Mouse (Mus musculus): ENCODE measurements around the gene Man2b2. TPM values are rescaled to one million over a fixed set of nuclear protein-coding genes. Genes with fewer than 3 reads are reported as not detected.

Man2b2 gene
- polyA plus RNA-seq, 1 experiment from 2014 or later: 14.5 TPM

DNA sequence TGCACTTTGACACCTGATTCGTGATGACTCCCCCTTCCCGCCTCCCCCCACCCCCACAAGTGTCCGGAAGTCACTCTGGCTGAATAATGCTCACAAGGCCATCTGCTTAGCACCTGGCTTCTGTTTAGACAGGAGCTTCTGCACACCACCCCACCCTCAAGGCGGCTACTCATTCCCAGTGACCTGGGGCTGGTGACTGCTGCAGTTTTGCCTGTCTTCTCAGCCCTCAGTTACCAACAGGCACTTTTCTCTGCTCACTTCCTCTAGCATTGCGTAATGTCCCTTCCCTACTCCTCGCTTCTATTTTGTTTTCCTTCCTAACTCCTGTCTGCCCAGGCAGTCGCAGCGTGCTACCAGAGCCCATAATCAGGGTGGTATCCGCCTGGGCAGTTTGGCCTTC is 38.6 kb downstream of the Man2b2 start:
- Histone ChIP-seq H3K4me3 (ENCODE audit: low read length) (no peak overlapping the region), H3K36me3 (ENCODE audit: control insufficient read depth, insufficient read depth) (peaks cover 7% of the 10 kb centered on the region), H3K27ac (ENCODE audit: low read length) (no peak overlapping the region), H3K9ac (ENCODE audit: low read length) (no peak overlapping the region), H3K27me3 (ENCODE audit: control insufficient read depth, insufficient read depth, low read length) (no peaks in the 10 kb centered on the region), H3K9me3 (replicated peaks; ENCODE audit: control insufficient read depth, low read length) (no peaks in the 10 kb centered on the region), H3K4me1 (ENCODE audit: control insufficient read depth, insufficient read depth, low read length) (peaks cover 3% of the 10 kb centered on the region), H3K4me2 (ENCODE audit: low read depth, low read length) (no peak overlapping the region)
- no peak for ATAC-seq (replicated peaks; ENCODE audit: extremely low read depth, insufficient read depth, low FRiP score)
- WGBS: 74% methylated on average over 9 of the region's 9 CpGs

DNA sequence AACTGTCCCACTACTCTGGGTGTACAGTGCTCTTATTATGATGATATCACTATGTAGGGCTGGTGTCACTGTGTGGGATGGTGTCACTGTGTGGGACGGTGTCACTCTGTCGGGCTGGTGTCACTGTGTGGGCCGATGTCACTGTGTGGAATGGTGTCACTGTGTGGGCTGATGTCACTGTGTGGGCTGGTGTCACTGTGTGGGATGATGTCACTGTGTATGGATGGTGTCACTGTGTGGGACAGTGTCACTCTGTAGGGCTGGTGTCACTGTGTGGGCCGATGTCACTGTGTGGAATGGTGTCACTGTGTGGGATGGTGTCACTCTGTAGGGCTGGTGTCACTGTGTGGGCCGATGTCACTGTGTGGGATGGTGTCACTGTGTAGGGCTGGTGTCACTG is 44.4 kb downstream of the Man2b2 start:
- Histone ChIP-seq H3K9ac (ENCODE audit: low read length) (no peak overlapping the region), H3K4me2 (ENCODE audit: low read depth, low read length) (no peak overlapping the region), H3K9me3 (replicated peaks; ENCODE audit: control insufficient read depth, low read length) (0 out of 2 replicates have a peak, but pooled peaks cover 3% of the 10 kb centered on the region), H3K4me1 (ENCODE audit: control insufficient read depth, insufficient read depth, low read length) (no peaks in the 10 kb centered on the region), H3K4me3 (ENCODE audit: low read length) (no peak overlapping the region), H3K27me3 (ENCODE audit: control insufficient read depth, insufficient read depth, low read length) (no peaks in the 10 kb centered on the region), H3K27ac (ENCODE audit: low read length) (no peak overlapping the region), H3K36me3 (ENCODE audit: control insufficient read depth, insufficient read depth) (no peaks in the 10 kb centered on the region)
- 92% methylated on average over 5 of the region's 5 CpGs for WGBS
- no peak for ATAC-seq (replicated peaks; ENCODE audit: extremely low read depth, insufficient read depth, low FRiP score)

DNA sequence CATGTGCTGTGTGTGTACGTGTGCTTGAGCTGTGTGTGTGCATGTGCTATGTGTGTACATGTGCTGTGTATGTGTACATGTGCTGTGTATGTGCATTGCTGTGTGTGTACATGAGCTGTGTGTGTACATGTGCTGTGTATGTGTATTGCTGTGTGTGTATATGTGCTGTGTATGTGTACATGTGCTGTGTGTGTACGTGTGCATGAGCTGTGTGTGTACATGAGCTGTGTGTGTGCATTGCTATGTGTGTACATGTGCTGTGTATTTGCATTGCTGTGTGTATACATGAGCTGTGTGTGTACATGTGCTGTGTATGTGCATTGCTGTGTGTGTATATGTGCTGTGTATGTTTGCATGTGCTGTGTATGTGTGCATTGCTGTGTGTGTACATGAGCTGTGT is 50.9 kb downstream of the Man2b2 start:
- no peaks in the 10 kb centered on the region for H3K4me1 ChIP-seq (ENCODE audit: control insufficient read depth, insufficient read depth, low read length)
- H3K36me3 ChIP-seq (ENCODE audit: control insufficient read depth, insufficient read depth): no peaks in the 10 kb centered on the region
- no peak overlapping the region for H3K4me3 ChIP-seq (ENCODE audit: low read length)
- peaks cover 8% of the 10 kb centered on the region for H3K9me3 ChIP-seq (replicated peaks; ENCODE audit: control insufficient read depth, low read length)
- WGBS: 85% methylated on average over 2 of the region's 2 CpGs
- no peak overlapping the region for H3K4me2 ChIP-seq (ENCODE audit: low read depth, low read length)
- H3K27ac ChIP-seq (ENCODE audit: low read length): no peak overlapping the region
- no peak overlapping the region for H3K9ac ChIP-seq (ENCODE audit: low read length)
- no peak for ATAC-seq (replicated peaks; ENCODE audit: extremely low read depth, insufficient read depth, low FRiP score)
- no peaks in the 10 kb centered on the region for H3K27me3 ChIP-seq (ENCODE audit: control insufficient read depth, insufficient read depth, low read length)

DNA sequence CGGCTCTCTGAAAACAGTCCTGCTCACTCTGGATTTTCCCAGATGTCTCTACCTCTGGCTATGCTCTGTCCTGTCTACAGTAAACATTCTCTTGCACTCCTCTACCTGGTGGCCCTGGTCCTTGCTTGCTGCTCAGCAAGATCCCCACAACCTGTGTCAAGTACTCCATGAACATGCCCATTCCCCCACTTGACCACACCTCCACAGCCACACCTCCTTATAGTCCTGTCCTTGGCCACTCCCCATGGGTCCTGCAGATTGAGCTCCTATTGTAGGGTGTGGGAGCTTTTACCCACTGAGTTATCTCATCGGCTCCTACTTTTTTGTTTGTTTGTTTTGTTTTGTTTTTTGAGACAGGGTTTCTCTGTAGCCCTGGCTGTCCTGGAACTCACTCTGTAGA is 51.6 kb downstream of the Man2b2 start:
- Histone ChIP-seq H3K4me2 (ENCODE audit: low read depth, low read length) (no peak overlapping the region), H3K4me3 (ENCODE audit: low read length) (no peak overlapping the region), H3K4me1 (ENCODE audit: control insufficient read depth, insufficient read depth, low read length) (no peaks in the 10 kb centered on the region), H3K36me3 (ENCODE audit: control insufficient read depth, insufficient read depth) (no peaks in the 10 kb centered on the region), H3K9me3 (replicated peaks; ENCODE audit: control insufficient read depth, low read length) (peaks cover 6% of the 10 kb centered on the region), H3K9ac (ENCODE audit: low read length) (no peak overlapping the region), H3K27ac (ENCODE audit: low read length) (no peak overlapping the region), H3K27me3 (ENCODE audit: control insufficient read depth, insufficient read depth, low read length) (no peaks in the 10 kb centered on the region)
- no peak for ATAC-seq (replicated peaks; ENCODE audit: extremely low read depth, insufficient read depth, low FRiP score)
- 83% methylated on average over 1 of the region's 2 CpGs for WGBS

DNA sequence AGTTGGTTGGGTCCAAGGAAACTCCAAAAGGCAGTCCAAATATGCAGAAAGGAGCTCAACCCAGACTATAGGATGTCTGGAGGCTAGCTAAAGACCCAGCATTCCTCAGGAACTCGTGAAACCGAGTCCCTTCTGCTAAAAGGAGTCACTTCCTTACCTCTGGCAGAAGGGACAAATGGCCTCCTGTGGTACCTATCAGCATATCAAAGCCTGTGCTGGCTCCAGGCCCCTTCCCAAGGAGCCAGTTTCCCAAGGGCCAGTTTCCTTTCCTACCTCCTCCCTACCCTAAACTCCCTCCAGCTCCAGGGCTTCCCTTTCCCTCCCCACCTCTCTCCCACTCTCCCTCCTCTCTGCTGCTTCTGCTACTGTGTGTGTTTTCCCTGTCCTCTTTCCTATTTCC is 53.3 kb downstream of the Man2b2 start:
- no peak overlapping the region for H3K4me3 ChIP-seq (ENCODE audit: low read length)
- no peak overlapping the region for H3K9ac ChIP-seq (ENCODE audit: low read length)
- no peaks in the 10 kb centered on the region for H3K4me1 ChIP-seq (ENCODE audit: control insufficient read depth, insufficient read depth, low read length)
- WGBS: 16% methylated on average over 2 of the region's 2 CpGs
- no peak overlapping the region for H3K27ac ChIP-seq (ENCODE audit: low read length)
- peaks cover 6% of the 10 kb centered on the region for H3K9me3 ChIP-seq (replicated peaks; ENCODE audit: control insufficient read depth, low read length)
- H3K4me2 ChIP-seq (ENCODE audit: low read depth, low read length): no peak overlapping the region
- H3K36me3 ChIP-seq (ENCODE audit: control insufficient read depth, insufficient read depth): no peaks in the 10 kb centered on the region
- H3K27me3 ChIP-seq (ENCODE audit: control insufficient read depth, insufficient read depth, low read length): no peaks in the 10 kb centered on the region
- no peak for ATAC-seq (replicated peaks; ENCODE audit: extremely low read depth, insufficient read depth, low FRiP score)

DNA sequence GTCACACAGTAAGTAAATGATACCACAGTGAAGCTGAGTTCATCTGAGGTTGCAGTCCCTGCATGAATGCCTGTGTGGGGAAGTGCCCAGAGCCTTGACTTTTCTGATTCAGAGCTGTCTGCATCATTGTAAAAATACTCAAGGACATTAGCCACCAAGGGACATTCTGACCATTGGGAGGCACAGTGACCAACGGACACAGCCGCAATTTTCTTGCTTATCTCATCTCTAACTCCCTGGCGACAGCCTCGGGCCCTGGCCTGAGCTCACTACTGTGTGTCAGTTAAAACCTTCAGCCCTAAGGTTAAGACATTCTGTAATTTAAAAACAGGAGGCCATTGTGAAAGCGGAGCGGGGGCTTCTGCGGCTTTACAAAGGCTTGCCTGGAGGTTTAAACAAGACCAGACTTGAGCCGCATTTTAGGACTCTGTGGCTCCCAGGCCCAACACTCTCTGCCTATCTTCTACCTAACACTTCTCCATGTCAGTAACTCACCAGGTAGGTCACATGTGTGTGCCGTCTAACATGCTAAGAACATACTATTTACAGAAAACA is 54.4 kb downstream of the Man2b2 start:
- H3K4me1 ChIP-seq (ENCODE audit: control insufficient read depth, insufficient read depth, low read length): no peaks in the 10 kb centered on the region
- no peak overlapping the region for H3K4me2 ChIP-seq (ENCODE audit: low read depth, low read length)
- H3K27me3 ChIP-seq (ENCODE audit: control insufficient read depth, insufficient read depth, low read length): no peaks in the 10 kb centered on the region
- 23% methylated on average over 9 of the region's 9 CpGs for WGBS
- peaks cover 6% of the 10 kb centered on the region for H3K9me3 ChIP-seq (replicated peaks; ENCODE audit: control insufficient read depth, low read length)
- no peak for ATAC-seq (replicated peaks; ENCODE audit: extremely low read depth, insufficient read depth, low FRiP score)
- no peak overlapping the region for H3K27ac ChIP-seq (ENCODE audit: low read length)
- H3K36me3 ChIP-seq (ENCODE audit: control insufficient read depth, insufficient read depth): no peaks in the 10 kb centered on the region
- no peak overlapping the region for H3K4me3 ChIP-seq (ENCODE audit: low read length)
- H3K9ac ChIP-seq (ENCODE audit: low read length): no peak overlapping the region

DNA sequence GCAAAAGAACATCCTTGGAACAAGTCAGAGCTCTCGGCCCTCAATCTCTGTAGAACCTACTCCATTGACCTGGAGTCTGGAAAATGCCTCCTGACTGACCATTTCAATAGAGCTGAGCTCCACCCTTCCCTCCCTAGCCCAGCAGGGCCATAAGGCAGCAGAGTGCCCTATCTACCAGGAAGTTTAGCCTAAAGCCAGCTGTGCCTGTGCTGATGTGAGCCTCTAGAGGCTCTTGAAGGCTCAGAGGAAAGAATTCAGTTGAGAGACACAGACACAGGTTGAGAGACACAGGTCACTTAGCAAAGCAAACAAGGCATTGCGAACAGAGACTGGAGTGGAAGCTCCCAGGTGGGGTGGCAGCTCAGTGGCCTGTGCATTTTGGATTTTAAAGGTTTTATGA is 55.1 kb downstream of the Man2b2 start:
- H3K36me3 ChIP-seq (ENCODE audit: control insufficient read depth, insufficient read depth): no peaks in the 10 kb centered on the region
- WGBS: 85% methylated on average over 2 of the region's 2 CpGs

DNA sequence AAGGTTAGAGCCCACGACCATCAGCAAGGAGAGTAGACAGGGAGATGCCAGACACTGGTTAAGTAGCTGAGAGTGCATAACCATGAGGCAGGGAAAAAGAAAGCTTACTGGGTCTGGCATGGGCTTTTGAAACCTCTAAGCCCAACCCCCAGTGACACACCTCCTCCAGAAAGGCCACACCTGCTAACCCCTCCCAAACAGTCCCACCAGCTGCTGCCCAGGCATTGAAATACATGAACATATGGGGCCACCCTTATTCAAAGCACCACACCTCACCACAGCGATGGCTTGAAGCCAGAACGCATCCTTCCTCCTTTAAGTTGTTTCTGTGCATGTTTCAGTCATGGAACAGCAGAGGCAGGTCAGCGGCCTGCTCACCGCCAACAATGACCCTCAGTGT is 57.9 kb downstream of the Man2b2 start:
- Histone ChIP-seq H3K4me3 (ENCODE audit: low read length) (no peak overlapping the region), H3K9me3 (replicated peaks; ENCODE audit: control insufficient read depth, low read length) (no peaks in the 10 kb centered on the region), H3K36me3 (ENCODE audit: control insufficient read depth, insufficient read depth) (no peaks in the 10 kb centered on the region), H3K27me3 (ENCODE audit: control insufficient read depth, insufficient read depth, low read length) (no peaks in the 10 kb centered on the region), H3K9ac (ENCODE audit: low read length) (no peak overlapping the region), H3K4me2 (ENCODE audit: low read depth, low read length) (no peak overlapping the region), H3K4me1 (ENCODE audit: control insufficient read depth, insufficient read depth, low read length) (no peaks in the 10 kb centered on the region), H3K27ac (ENCODE audit: low read length) (no peak overlapping the region)
- WGBS: 82% methylated on average over 5 of the region's 5 CpGs
- no peak for ATAC-seq (replicated peaks; ENCODE audit: extremely low read depth, insufficient read depth, low FRiP score)

More for the DNA sequence above, 55.1 kb downstream of the Man2b2 start:
- Histone ChIP-seq H3K4me1 (ENCODE audit: control insufficient read depth, insufficient read depth, low read length) (no peaks in the 10 kb centered on the region), H3K27ac (ENCODE audit: low read length) (no peak overlapping the region), H3K4me2 (ENCODE audit: low read depth, low read length) (no peak overlapping the region), H3K27me3 (ENCODE audit: control insufficient read depth, insufficient read depth, low read length) (no peaks in the 10 kb centered on the region), H3K4me3 (ENCODE audit: low read length) (no peak overlapping the region), H3K9me3 (replicated peaks; ENCODE audit: control insufficient read depth, low read length) (peaks cover under 1% of the 10 kb centered on the region), H3K9ac (ENCODE audit: low read length) (no peak overlapping the region)
- no peak for ATAC-seq (replicated peaks; ENCODE audit: extremely low read depth, insufficient read depth, low FRiP score)

DNA sequence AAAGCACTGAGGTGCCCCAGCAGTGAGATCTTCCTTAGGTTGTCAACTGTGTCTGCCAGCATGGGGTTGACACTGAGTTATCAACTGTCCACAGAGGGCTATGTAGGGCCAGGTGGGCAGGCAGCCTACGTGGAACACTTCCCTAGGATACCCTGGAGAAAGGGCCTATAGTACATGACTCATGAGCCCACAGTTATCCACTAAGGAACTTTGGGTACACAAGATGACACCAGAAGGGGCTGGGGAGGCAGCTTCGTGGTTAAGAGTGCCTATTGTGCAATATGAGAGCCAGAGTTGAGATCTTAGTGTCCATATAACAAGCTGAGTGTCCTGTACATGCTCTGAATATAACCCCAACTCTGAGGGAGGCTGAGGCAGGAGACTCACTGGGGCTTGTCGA is 60.9 kb downstream of the Man2b2 start:
- no peaks in the 10 kb centered on the region for H3K36me3 ChIP-seq (ENCODE audit: control insufficient read depth, insufficient read depth)
- no peak overlapping the region for H3K27ac ChIP-seq (ENCODE audit: low read length)
- H3K9ac ChIP-seq (ENCODE audit: low read length): no peak overlapping the region
- no peaks in the 10 kb centered on the region for H3K9me3 ChIP-seq (replicated peaks; ENCODE audit: control insufficient read depth, low read length)
- no peaks in the 10 kb centered on the region for H3K27me3 ChIP-seq (ENCODE audit: control insufficient read depth, insufficient read depth, low read length)
- no peak for ATAC-seq (replicated peaks; ENCODE audit: extremely low read depth, insufficient read depth, low FRiP score)
- H3K4me3 ChIP-seq (ENCODE audit: low read length): no peak overlapping the region
- H3K4me1 ChIP-seq (ENCODE audit: control insufficient read depth, insufficient read depth, low read length): no peaks in the 10 kb centered on the region
- WGBS: 54% methylated on average over 3 of the region's 3 CpGs
- H3K4me2 ChIP-seq (ENCODE audit: low read depth, low read length): no peak overlapping the region
